Mouse (Mus musculus): ENCODE measurements around the gene Epha2.

- no peak for TF ChIP-seq POLR2A (IDR thresholded peaks at IDR 0.05; ENCODE audit: extremely low read depth, insufficient read depth, low read length)
- no peak for TF ChIP-seq CTCF (IDR thresholded peaks at IDR 0.05; ENCODE audit: low read depth, low read length)
These were observed 15.0 kb downstream of the Epha2 start for GRCm38 (mm10) chr4:141316023-141316422.
